Mouse (Mus musculus) testis, postnatal 10 days (tissue): ENCODE measurements at regions not wholly inside any gene's neighbourhood (a gene's known extent, or its start where the extent isn't known, plus 50 kb on each side); places are given as distances from the start of the nearest gene placed in this dataset.

ENCODE experiments used
- DNase-seq: peaks from one replicate; pipeline ENCODE4 v3.0.0; 2021; ENCODE audit warnings: low spot score

DNA sequence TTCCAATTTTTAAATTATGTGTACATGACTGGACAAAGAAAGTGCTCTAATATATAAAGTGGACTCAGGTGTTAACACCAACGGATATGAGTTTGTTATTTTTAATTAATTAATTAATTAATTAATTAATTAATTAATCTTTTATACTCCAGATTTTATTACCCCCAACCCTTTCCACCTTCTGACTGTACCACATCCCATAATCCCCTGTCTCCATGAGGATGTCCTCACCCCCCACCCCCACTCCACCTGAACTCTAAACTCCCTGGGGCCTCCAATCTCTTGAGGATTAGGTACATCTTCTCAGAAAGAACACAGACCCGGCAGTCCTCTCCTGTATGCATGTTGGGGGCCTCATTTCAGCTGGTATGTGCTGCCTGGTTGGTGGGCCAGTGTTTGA lies 182.8 kb downstream of the Rassf9 start:
- DNase-seq, result no peak

DNA sequence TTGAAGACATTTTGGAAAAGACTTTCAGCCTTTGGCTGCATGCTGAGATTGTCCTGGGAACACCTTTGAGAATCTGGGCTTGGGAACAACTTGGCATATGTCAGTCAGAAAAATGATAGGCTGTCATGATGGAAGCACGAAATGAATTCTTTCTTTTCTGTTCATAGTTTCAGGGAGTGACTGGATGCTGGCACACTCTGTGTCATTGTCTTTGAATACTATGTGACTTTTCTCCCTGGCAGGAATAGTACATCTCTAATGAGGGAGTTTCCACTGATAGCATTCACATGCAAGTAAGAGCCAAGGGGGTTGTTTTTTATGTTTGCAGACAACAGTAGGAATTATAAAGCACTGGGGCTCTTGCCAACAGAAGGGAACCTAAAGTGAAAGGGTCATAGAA lies 177.9 kb downstream of the Rassf9 start:
- no peak for DNase-seq

DNA sequence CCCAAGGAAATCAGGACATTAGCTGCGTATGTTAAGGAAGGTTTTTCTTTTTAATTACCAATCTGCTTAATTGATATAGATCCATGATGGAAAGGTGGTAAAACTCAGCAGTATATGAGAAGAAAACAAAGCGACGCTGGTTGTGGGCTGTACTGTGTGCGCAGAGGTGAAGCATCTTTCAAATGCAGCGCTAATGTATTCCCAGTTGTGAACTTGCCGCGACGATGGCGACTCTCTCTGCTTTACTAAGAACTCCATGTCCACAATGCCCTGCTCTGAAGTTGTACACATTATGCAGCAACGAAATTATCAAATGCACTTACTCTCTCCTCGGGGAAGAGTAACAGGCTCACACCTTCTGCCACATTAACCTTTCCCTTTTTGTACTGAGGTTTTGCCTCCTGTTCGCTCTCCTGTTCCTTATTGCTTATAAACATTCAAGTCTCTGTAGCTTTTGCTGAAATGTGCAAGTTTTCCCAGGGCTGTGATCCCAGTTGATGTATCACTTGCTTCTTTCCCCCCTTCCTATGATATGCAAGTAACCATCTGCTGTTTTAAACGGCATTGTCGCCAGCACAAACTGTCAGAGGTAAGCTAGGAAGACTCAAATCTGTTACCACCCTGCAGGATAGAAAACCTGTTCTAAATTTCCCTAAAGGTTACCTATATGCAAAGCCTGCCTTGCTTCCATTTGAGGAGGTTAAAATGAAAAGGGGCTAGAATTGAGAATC lies 174.8 kb downstream of the Rassf9 start:
- DNase-seq, result no peak

DNA sequence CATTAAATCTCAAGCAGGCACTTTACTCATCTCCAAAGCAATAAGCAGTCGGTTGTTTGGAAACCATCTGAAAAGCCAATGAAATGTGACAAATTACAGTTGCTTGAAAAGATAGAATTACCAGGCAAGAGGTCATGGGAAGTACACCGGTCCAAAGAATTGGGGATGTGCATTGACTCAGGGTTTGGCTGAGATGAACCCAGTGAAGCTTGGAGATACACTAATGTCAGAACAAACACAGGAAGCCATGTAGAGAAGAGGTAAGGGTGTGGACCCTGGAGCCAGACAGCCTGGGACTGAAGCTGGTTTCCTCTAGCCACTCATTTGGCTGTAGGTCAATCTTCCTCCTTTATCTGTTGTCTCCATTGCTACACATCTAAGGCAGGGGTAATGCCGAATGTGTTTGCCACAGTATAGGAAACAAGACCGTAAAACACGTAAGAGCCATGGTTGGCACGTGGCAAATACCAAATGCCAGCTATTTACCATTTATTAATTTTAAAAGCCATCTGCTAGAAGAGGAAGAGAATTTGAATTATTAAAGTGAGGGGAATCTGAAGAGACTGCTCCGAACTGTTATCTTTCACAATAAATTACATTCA lies 173.9 kb downstream of the Rassf9 start:
- DNase-seq, result no peak

DNA sequence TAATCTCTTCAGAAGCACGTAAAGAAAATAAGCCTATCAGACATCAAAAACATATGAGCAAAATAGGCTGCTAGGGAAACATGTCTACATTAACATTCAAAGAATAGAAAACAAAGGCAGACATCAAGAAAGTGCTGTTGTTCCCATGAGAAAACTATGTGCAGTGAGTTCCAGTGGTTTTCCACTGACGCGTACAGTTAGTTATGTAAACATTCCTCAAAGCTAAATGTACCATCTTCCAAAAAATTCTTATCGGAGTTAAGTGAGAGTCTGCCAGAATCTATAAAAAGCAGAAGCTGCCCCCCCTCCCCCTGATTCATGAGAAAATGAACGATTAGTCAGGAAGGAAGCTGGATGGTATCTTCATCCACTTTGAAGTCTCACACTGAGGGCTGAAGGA lies 155.3 kb downstream of the Rassf9 start:
- no peak for DNase-seq

DNA sequence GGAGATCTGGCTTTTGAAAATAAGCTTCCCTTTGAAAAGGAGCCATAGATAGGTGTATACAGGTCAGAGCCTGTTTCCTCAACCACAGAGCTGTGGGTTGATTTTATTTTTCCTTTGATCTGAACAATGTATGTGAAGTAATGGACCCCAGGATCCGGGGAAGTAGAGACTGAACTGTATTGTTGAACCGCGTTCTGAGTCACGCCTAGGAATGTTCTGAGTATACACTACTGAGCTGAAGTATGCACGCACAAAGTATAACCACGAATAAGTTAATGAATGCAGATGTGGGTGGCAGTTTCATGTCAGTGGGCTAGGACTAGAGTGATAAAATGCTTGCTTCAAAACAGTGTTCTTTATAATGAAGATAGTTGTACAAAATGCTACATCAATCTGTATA lies 147.7 kb downstream of the Rassf9 start:
- DNase-seq, result no peak

DNA sequence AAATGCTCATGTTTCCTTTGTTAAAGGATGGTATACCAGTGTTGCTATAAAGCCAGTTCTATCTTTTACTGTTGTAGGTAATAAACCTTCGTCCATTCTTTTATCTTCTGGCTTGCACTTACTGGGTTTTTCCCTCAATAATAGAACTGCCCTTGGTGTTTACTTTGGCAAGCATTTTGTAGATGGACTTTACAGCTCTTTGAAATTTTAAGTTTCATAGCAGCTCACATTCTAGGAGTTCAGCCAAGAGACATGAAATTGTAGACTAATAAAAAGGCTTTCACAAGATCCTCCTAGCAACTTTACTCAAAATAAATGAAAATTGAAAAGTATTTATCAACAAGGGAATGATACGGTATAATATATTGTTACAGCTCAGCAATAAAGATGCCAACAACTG lies 124.5 kb downstream of the Rassf9 start:
- no peak for DNase-seq

DNA sequence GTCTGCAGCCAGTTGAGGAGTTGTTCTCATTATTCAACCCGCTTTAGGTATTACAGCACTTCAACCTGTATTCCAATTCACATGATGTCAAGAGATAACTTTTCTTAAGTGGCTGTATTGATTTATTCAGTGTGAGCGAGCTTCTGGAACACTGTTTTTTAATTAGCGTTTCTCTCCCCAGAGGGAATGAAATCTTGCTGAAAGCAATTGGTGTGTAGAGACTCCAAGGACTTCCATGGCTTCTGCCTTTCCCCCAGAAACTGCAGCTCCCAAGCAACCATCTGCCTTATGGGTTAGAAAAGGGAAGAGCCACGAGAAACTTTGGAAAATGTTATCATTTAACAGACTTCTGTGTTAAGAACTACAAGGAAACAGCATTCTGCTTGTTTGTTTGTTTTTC lies 121.4 kb downstream of the Rassf9 start:
- no peak for DNase-seq

DNA sequence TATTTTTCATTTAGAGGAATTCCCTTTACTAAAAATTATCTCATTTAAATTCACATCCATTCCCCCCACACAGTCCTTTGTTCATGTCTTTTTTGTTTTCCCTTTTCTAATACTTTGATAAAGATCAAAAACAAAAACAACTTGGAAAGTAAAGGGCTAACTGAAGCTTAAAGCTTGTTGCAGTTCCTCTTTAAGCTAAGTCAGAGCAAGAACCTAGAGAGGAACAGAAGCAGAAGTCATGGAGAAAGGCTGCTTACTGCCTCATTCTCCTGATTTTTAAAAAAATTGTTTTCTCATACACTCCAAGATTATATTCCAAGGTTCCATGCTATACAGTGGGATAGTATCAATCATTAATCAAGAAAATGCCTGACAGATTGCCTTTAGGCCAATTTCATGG lies 116.6 kb downstream of the Rassf9 start:
- DNase-seq, result no peak

DNA sequence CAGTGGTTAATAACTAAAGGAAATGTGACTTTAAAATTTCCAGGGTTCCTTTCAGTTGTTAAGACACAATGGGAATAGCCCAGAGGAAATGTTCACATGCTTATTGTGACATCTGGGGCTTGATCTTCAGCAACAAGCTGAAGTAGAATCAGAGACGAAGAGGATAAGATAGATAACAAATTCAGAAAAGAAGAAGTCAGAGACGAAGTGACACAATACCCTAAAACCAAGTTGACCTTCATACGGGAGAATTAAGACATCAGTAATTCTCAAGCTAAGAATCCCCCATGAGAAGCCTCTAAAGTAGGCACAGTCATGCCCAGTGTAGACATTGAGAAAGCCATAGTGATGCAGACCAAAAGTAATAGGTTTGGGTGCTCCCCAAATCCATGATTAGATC lies 111.9 kb downstream of the Rassf9 start:
- DNase-seq, result no peak

DNA sequence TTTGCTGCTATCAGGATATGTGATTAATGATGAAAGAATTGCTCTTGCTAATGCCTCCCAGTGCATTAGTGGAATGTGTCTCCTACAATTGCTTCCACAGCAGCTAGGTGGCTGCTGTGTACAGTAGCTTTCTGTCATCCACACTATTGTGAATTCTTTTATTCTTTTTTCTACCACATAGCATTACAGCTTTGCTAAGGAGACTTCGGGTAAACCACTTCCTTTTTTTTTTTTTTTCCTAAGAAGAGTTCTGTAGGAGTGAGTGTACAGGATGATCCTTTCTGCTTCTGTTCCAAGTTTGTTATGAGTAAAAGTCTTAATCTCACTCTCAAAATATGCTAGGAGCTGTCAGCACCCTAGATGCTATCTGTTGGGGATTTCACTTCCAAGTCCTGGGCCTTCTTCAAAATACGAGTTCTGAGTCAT lies 110.6 kb downstream of the Rassf9 start:
- DNase-seq, result no peak

DNA sequence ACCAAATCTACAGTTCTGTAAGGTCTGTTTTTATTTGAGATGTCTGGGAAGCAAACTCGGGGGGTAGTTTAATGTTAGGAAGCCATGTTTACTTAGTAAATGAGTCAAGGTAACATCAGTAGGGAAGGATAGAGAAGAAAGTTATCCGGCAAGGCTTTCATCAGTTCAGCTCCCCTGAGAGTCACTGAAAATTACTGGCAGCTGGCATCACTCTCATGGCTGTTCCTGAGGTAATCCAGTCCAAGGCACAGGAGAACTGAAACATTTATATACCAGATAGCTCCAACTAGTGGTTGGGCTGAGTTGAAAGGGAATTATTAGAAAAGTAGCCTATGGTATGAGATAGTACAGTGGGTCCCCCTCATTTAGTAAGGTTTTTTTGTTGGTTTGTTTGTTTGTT lies 106.7 kb downstream of the Rassf9 start:
- DNase-seq, result no peak

DNA sequence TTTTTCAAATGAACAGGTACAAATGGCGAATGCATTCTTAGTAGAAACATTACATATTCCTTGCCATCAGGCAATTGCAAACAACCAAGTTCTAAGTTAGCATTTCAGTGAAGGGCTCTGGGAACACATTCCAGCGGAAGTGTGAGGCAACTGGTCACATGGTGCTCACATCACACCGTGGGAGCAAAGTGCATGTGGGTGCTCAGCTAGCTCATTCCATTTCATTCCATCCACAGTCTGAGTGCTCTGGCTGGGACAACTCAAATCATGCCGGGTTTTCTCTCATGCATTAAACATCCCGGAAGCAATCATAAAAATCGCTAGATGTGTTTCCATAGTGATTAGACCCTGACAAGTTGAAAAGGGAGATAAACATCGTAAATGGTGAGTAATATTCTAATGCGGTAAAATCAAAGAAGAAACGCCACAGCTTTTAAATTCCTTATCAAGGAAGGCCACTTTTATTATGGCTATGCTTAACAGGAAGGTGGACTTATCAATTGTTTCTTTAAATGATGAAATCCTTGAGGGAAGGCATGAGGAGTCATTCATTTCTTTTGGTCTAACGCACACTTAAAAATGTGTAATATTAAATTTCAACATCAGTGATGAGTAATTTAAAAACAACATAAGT lies 104.1 kb downstream of the Rassf9 start:
- DNase-seq, result no peak
